Mouse (Mus musculus): ENCODE measurements around the gene Trmt5.

Trmt5 gene

DNA sequence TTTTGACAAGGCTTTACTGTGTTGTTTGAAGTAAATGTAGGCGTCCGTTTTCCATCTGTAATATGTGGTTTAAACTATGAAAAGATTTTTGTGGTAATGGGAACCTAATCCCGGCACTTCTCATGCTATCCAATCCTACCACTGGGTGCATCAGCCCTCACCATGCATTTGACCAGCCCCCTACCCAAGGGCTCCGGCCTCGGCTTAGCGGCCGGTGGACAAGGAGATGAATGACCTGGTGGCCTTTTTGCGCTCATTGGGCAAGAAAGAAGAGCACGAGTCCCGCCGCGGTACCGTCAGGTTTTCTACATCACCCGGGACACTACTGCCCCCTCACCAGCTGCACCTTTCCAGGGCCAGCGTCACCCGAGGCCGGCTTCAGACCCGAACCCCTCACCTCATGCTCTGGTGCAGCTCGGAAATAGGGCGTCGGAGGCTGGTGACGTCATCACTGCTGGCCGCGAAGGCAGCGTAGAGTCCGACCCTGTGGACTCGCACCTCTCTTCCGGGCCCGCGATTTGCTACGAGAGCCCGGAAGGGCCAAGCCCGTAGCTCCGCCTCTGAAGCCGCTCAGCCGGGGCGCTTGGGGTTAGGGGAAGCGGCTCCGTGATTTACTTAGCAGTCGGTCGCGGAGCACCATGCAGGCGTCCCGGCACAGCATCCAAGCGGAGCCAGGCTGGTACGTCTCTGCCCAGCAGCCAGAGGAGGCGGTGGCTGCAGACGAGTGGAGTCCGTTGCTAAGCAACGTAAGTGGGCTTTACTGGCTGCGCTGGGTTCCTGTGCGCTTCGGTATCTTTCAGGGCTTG, at the start of gene Trmt5, which contains the start of gene Slc38a6:
Gene Trmt5 (minus strand): TSS at position 424 of the 806 bp plus-strand sequence.
Gene Slc38a6 (plus strand): TSS at position 493 of the 806 bp plus-strand sequence.
- peak; percentile 96 for DNase-seq (ENCODE audit: low read depth, low spot score)

GRCm38 (mm10) chr12:73334051-73334551, 47.6 kb upstream of the Trmt5 start:
- no peak for DNase-seq (ENCODE audit: low read depth, low spot score)

DNA sequence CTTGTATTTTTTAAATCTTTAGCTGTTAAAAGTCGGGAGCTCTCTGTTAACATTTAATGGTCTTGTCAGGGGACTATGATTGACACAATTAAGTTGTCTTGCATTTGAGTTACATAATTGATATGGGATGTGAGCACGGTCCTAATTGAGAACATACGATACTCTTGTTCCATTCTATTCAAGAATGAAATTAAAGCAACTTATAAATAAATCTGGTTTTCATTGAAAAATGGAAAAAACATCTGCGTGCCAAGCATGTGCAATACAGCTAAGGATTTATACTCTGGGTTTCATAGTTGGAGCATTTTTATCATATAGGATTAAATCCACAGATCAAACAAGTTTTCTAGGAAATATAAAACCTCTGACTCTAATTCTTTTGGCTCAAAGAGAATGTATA, 46.2 kb upstream of the Trmt5 start:
- DNase-seq (ENCODE audit: low read depth, low spot score), result no peak

DNA sequence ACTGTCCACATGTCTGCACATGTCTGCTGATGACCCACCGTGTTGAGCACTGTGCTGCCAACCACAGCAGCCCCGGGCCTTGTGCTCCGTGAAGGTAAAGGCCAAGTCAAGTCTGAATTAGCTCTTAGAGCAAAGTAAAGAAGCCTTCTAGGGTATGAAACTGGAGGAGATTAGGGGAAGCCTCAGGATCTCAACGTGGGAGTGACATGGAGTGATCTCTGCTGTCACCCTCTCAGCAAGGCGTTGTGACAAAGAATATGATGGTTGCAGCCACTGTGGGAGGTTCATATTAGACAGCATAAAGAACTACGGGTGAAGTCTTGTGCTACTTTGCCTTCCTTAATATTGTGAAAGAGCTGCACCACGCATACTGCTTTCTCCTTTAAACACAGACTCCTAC, 43.7 kb upstream of the Trmt5 start:
- DNase-seq (ENCODE audit: low read depth, low spot score), result no peak

- no peak for DNase-seq (ENCODE audit: low read depth, low spot score)
Observed at GRCm38 (mm10) chr12:73328448-73329167, 42.1 kb upstream of the Trmt5 start.

GRCm38 (mm10) chr12:73327381-73327780, 40.9 kb upstream of the Trmt5 start:
- DNase-seq (ENCODE audit: low read depth, low spot score), result no peak

DNA sequence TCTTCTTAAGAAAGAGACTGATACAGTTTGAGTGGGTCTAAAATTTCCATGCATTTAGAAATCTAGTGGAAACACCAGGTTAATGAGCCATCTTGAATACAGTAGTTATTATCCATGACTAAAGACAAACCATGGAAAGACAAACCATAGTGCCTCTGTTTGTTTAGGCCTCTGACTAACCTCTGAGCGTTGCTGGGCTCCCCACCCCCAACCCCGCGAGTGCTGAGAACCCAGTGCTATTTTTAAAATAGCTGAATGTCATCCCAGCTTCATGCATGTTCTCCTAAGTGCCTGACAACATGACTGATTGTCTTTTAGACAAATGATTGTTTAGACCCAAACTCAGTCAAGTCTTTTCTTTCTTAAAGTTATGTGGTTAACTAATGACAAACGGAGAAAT, 39.1 kb upstream of the Trmt5 start:
- DNase-seq (ENCODE audit: low read depth, low spot score), result no peak

- DNase-seq (ENCODE audit: low read depth, low spot score), result no peak
Observed at GRCm38 (mm10) chr12:73325181-73325580, 38.7 kb upstream of the Trmt5 start.

GRCm38 (mm10) chr12:73324742-73325141, 38.2 kb upstream of the Trmt5 start:
- no peak for DNase-seq (ENCODE audit: low read depth, low spot score)

GRCm38 (mm10) chr12:73324180-73324586, 37.7 kb upstream of the Trmt5 start:
- no peak for DNase-seq (ENCODE audit: low read depth, low spot score)

DNA sequence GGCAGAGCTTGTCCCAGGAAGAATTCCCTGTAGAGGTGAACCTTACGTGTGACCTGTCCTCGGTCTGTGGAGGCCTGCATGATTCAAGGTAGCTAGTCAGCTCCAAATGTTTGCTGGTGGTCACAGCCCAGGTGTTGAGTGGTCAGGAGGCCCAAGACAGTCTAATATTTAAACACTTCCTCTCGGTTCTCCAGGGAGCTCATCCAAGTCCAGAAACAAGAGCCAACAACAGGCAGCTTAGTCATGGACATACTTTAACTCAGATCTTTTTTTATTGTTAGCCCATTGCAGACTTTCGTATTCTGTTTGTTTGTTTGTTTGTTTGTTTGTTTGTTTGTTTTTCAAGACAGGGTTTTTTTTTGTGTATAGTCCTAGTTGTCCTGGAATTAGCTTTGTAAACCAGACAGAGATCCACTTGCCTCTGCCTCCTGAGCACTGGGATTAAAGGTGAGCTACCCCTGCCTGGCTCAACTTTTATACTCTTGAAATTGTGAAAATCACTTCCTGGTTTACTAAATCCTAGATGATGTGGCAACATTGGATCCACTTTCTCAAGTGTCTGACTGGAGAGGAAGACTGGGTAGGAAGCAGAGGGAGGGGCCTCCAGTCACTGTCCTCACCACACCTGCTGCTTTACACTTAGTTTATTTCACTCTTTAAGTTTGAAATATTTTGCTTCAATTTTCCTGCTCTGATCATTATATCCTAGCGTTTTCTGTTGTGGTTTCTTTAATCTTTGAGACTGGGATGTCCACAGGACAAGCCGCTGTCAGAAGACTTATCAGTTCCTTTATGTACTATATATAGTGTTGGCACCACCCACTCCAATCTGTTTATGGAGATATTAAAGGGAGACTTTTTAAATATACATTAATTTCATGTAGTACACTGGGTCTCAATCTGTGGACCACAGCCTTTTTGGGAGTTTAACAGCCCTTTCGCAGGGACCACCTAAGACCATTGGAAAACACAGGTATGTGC, 31.5 kb upstream of the Trmt5 start:
- DNase-seq (ENCODE audit: low read depth, low spot score), result no peak

GRCm38 (mm10) chr12:73308711-73309110, 22.2 kb upstream of the Trmt5 start:
- DNase-seq (ENCODE audit: low read depth, low spot score), result no peak

DNA sequence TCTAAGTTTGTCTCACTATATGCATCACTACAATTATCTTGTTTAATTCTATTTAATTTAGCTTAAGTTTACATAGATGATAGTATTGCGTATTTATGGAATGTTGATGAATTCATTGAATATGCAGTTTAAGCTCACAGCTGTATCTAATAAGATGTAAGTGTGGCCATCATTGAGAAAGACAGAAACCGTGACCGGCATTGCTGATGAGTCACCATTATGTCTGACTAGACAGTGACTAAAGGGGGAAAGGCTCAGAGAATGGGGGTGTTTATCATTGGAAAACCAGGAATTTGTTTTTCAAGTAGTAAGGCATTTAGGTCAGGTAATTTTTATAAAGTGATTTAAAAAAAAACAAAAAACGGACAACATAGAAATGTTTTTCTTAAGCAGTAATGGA, 21.2 kb upstream of the Trmt5 start:
- no peak for DNase-seq (ENCODE audit: low read depth, low spot score)

GRCm38 (mm10) chr12:73304636-73305035, 18.1 kb upstream of the Trmt5 start:
- no peak for DNase-seq (ENCODE audit: low read depth, low spot score)

- DNase-seq (ENCODE audit: low read depth, low spot score), result no peak
Observed at GRCm38 (mm10) chr12:73300531-73300930, 14.0 kb upstream of the Trmt5 start.

GRCm38 (mm10) chr12:73298621-73299020, 12.1 kb upstream of the Trmt5 start:
- DNase-seq (ENCODE audit: low read depth, low spot score), result no peak

GRCm38 (mm10) chr12:73295505-73296140, 9.1 kb upstream of the Trmt5 start:
- DNase-seq (ENCODE audit: low read depth, low spot score), result no peak

DNA sequence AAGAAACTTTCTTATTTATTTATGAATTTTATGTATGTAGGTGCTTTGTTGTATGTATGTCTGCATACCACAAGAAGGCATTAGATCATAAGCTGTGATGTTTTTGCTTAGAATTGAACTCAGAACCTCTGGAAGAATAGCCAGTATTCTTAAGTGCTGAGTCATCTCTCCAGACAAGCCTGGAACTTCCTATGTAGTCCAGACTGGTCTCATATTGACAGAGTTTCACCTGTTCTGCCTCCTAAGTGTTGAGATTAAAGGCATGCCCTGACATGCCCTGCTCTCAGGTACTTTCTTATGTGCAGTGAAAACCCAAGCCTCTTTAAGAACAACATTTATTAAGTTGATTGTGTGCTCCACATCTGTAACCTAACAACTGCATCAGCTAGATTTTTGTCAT, 8.4 kb upstream of the Trmt5 start:
- DNase-seq (ENCODE audit: low read depth, low spot score), result no peak

- DNase-seq (ENCODE audit: low read depth, low spot score), result no peak
Observed at GRCm38 (mm10) chr12:73288626-73289025, 2.1 kb upstream of the Trmt5 start.

DNA sequence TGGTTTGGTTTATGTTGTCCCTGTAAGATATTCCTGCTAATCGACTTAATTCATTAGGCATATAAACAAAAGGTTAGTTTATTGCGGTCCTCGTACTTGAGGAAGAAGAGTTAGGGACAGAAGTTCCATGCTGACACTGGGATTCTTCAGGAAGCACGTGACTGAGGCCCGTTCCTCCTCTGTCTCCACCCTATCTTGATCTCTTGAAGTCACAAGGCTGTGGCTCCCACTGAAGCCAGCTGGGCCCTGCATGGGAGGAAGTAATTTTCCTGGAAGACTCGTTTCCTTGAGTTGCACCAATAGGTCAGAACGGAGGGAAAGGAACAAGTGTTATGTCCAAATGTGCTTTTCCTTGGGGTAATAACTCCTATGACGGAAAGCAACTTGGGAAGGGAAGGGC, 1.1 kb upstream of the Trmt5 start:
- no peak for DNase-seq (ENCODE audit: low read depth, low spot score)

DNA sequence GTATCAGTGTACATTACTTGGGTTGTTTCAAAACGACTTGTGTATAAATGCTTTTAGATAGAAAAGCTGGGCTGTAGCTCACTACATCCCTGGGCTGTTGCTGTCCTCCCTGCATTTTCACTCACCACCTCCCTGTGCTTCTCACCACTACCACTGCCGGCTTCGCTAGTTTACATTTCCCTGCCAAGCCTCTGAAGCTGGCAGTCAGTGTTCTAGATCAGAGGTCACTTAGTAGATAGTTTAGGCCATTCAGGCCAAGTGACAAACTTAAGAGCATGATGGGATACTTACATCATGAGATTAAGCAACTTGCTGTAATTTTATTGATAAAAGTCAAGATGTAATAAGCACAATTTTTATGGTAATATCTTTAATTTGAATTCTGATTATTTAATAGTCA, 11.6 kb downstream of the Trmt5 start:
- DNase-seq (ENCODE audit: low read depth, low spot score), result no peak
